Mouse (Mus musculus) WW6 (cell line): ENCODE measurements around the gene Pigl.
"Not testable (repeated sequence)": the region's sequence is repeated elsewhere in the genome, so short reads cannot be mapped to it uniquely, and the experiment has no call there.

Source experiments
- DNase-seq: peaks from one replicate; pipeline ENCODE4 v3.0.0-alpha.2; 2013; ENCODE audit warnings: low read depth, low spot score

The Pigl gene

DNA sequence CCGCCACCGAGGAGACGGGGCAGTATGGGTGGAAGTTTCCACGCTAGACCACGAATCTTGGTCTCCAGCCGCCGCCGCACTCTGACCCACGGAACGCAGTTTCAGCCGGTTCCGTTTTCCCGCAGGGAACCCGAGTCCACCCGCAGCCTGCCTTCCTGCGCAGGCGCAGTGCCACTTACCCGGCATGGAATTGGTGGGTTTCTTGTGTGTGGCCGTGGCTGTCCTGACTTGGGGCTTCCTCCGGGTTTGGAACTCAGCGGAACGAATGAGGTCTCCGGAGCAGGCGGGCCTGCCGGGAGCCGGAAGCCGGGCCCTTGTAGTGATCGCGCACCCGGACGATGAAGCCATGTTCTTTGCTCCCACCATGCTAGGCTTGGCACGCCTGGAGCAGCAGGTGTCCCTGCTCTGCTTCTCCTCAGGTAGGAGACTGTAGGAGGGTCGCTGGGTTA lies at the start of gene Pigl, which contains the start of gene Ncor1:
Gene Pigl, plus strand, starts transcription at position 185 of the 449 bp plus-strand sequence.
Gene Ncor1, minus strand, starts transcription at position 266 of the 449 bp plus-strand sequence.
- DNase-seq: peak; percentile 90

DNA sequence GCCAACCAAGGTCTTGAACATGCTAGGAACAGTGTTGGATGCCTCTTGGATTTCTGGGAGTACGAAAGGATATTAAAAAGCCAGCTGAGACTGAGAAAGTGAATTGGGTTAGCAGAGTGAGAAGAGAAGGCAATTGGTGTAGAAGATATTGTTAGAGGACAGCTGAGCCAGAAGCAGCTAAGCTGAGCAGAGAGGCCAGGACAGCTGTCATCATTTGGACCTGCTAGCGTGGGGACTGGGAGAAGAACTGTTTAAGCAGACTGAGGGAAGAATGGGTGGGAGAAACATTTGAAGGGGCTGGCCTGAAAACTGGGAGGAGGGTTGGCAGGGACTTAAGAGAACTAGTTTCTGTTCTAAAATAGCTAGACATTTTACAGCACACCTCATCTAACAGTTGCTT lies 49.4 kb upstream of the Pigl start:
- DNase-seq: no peak

DNA sequence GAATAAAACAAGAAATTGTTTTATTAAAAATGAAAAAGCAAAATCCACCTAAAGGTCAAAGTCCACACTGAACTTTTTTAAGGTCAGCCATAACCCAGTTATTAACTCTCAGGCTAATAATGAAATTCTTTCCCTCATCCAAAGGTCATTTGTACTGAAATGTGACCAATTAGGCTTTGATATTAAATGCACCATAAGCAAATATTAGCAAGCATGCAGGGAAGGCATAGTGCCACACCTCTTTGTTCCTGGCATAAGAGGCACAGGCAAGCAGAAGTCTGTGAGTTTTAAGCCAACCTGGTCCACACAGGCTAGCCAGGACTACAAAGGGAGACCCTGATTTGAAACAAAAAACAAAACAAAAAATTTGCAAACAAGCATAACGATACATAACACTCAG lies 48.6 kb upstream of the Pigl start:
- DNase-seq: no peak

- DNase-seq: no peak
Observed at GRCm38 (mm10) chr11:62415026-62415425, 43.2 kb upstream of the Pigl start.

DNA sequence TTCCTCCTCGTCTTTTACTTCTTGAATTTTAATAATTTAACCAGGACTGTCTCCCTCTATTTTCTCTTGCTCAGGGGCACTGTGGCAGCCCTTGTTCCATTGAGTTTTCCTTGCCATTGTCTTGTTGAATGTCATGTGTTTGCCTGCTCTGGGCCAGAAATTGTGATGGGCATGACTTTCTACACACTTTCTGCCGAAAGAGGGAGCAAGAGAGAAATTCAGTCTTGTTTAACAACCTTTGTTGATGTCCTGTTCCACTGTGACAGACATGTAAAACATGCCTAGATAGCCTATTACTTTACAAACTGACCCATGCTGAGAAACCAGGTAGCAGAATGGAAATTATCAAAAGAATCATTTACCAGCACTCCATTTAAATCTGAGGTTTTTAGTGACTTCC lies 33.7 kb upstream of the Pigl start:
- peak; percentile 62 for DNase-seq

- DNase-seq: no peak
Observed at GRCm38 (mm10) chr11:62426266-62426665, 32.0 kb upstream of the Pigl start.

DNA sequence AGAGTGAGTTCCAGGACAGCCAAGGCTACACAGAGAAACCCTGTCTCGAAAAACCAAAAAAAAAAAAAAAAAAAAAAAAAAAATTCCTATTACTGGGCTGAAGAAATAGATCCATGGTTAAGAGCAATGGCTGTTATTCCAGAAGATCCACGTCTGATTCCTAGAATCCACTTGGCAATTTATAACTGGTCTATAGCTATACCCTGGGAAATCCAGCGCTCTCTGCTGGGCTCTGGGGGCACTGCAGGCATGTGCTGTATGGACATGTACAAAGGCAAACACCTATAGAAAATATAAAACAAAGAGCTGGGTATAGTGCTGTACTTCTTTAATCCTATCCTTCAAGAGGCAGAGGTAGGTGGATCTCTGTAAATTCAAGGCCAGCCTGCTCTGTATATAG lies 31.2 kb upstream of the Pigl start:
- peak; percentile 60 for DNase-seq

- DNase-seq: no peak
Observed at GRCm38 (mm10) chr11:62432211-62432610, 26.0 kb upstream of the Pigl start.

DNA sequence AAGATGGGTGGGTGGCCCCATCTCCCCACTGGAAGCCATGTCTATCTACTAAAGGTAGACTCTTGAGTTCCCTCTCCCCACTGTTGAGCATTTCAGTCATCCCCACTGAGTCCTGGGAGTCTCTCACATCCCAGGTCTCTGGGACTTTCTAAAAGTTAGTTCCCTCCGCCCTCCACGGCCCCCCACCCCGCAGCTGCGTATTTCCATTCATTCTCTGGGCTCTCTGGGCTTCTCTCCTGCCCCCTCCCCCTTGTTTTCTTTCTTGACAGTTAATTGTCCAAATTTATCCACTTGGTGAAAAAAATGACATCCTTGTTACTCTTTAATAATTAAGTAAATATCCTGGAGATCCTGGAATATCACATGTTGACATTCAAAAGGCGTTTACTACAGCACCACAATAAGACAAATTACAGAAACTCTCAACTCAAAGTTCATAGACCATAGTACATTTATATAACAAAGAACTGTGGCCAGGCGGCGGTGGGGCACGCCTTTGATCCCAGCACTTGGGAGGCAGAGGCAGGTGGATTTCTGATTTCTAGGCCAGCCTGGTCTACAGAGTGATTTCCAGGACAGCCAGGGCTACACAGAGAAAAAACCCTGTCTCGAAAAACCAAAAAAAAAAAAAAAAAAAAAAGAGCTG lies 17.5 kb upstream of the Pigl start:
- DNase-seq: no peak

DNA sequence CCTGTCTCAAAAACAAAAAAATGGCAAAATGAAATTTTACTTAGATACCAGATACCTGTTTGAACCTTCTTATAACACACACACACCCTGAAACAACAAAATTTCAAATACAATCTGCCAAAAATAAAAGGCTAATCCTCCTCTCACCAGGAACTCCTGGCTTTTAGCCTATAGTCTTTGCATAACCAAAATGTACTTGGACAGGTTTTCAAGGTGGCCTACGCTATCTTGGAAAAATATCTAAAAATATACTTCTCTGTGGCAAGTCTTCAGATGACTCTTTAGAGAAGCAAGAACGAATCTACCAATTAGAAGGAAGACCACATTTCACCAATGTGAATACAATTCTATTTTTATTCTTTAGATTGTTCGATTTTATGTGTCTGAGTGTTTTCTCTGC lies 12.5 kb upstream of the Pigl start:
- no peak for DNase-seq

DNA sequence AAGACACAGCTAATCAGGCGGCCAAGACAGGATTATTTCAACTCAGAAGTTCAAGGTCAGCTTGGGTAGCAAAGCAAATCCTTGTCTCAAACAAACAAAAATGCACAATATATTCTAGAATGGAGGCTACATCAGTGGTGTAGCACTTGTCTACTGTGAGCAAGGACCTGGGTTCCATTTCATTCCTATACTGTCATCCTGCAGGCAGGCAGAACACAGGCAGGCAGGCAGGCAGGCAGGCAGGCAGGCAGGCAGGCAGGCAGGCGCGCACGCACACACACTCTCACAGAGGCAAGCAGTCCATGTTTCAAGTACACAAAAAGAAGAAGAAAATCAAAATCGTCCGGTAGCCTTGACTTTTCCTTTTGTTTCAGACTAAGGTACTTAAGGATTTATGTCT lies 9.3 kb upstream of the Pigl start:
- no peak for DNase-seq

DNA sequence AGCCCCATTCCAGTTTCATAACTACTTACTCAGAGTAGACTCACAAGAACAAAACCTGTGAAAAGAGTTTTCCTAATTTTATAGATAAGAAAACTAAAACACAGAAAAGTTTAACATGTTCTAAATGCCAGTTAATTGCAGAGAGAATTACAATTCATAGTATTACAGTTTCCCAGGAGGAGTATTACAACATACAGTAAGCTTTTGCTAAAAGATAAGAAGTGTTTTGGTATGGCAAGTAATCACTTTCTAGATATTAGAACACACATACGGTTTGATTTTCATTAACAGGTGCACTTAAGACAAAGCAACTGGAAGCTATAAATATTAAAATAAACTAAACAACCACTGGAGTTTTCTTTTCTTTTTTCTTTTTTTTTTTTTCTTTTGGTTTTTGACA lies 3.1 kb upstream of the Pigl start:
- DNase-seq: no peak

GRCm38 (mm10) chr11:62456021-62456482 lies 2.2 kb upstream of the Pigl start:
- DNase-seq: no peak

- peak; percentile 46 for DNase-seq
Observed at GRCm38 (mm10) chr11:62456483-62457172, 1.6 kb upstream of the Pigl start.

GRCm38 (mm10) chr11:62457241-62457890 lies 894 bp upstream of the Pigl start:
- peak; percentile 88 for DNase-seq

DNA sequence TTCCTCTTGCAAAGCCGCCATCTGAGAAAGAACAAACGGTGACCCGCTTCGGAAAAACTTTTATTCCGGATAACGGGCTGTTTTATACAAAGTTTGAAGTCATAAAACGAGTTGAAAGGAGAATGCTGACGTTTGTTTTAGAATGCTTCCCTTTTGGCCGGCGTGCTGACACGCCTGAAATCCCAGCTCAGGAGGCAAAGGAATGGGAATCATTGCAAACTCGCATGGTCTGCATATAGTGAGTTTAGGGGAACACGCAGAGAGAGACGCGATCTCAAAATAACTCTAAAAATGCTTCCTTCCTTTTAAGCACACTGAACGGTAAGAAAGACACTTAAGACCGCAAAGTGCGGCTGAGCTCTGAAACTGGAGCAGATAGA lies 379 bp upstream of the Pigl start:
- DNase-seq: no peak

DNA sequence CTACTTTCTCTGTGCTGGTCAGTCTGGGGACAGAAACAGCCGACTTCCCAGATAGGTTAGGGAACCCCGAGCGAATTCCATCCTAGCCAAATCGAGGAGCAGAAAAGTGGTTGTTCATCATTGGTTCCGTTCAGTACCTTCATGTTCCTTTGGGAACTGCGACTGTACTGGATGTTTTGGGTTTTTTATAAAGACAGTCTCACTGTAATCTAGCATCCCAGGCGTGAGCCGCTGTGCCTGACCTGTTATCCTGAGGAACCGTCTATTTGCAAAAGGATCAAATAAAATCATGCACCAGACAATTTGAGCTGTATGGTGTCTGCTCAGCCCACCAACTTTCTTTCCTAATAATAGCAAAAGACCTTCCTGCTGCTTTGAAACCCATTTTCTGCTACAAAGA lies 520 bp downstream of the Pigl start:
- DNase-seq: no peak

DNA sequence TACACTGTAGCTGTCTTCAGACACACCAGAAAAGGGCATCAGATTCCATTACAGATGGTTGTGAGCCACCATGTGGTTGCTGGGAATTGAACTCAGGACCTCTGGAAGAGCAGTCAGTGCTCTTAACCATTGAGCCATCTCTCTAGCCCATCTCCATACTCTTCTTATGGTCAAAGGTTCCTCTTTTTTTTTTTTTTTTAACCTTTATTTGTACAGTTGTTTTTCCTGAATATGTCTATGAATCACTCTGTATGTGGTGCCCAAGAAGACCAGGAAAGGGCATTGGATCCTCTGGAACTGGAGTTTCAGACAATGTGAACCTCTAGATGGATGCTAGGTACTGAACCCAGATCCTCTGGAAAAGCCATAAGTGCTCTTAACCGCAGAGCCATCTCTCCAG lies 4.3 kb downstream of the Pigl start:
- DNase-seq: not testable (repeated sequence)

GRCm38 (mm10) chr11:62463225-62463915 lies 5.1 kb downstream of the Pigl start:
- DNase-seq: no peak

DNA sequence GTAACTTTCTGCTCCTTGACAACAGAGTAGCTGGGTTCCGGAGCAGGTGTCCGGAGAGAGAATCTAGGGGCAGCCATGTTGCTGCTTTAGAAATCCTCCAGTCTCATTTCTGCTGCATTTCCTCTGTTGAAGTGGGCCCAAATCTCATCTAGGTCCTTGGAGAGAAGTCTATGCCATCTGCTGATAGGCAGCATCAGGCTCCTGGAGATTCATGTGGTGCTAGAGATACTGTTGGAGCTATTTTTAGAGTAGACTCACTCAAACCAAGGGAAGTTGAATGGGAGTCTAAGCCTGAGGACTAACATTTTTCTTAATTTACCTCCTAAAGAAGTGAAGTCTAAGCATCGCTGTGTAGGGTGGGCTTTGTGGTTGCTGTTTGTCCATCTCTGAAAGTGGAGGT lies 6.4 kb downstream of the Pigl start:
- no peak for DNase-seq

DNA sequence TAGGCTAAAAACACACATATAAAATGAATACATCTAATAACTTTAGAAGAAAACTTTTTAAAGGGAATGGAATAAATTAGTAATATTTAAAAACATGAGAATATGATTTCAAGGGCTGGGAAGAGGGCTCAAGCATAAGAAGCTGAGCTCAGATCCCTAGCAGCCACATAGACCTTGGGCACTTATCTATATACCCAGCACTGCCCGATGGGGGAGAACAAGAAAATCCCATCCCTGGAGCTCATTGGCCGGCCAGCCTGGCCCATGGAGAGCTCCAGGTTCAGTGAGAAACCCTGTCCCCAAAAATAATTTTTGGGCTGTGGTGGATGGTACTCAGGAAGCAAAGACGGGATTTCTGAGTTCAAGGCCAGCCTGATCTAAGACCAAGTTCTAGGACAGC lies 7.6 kb downstream of the Pigl start:
- no peak for DNase-seq

GRCm38 (mm10) chr11:62466546-62466945 lies 8.3 kb downstream of the Pigl start:
- no peak for DNase-seq
